Mouse (Mus musculus): ENCODE data around the gene Dcp1b.

Dcp1b gene

GRCm38 (mm10) chr6:119235441-119235840 is 60.4 kb downstream of the Dcp1b start:
- DNase-seq, result no peak

- DNase-seq, result no peak
Observed at GRCm38 (mm10) chr6:119236241-119236640, 61.2 kb downstream of the Dcp1b start, which contains the start of gene Cacna2d4. Gene Cacna2d4, plus strand, starts transcription at chr6:119236526.

GRCm38 (mm10) chr6:119237427-119237989 is 62.5 kb downstream of the Dcp1b start:
- DNase-seq, result peak; percentile 24 to 57

- no peak for DNase-seq
Observed at GRCm38 (mm10) chr6:119239341-119240005, 64.4 kb downstream of the Dcp1b start.

DNA sequence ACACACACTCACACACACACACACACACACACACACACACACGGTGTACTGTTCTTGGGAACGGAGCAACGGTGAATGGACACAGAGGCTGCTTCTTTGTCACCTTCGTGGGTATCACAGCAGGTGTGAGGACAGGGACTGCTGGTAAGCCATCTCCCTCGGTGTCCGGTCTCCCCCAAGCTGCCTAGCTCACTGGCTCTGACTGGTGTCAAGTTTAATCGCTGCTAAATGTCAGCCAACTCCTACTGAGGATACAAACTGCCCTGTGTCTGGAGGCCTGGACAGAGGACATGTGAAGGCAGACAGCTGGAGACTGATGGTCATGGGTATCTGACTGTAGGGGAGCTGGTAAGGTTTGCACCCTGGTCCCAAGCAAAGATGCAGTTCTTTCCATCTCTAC is 65.2 kb downstream of the Dcp1b start:
- DNase-seq, result no peak

DNA sequence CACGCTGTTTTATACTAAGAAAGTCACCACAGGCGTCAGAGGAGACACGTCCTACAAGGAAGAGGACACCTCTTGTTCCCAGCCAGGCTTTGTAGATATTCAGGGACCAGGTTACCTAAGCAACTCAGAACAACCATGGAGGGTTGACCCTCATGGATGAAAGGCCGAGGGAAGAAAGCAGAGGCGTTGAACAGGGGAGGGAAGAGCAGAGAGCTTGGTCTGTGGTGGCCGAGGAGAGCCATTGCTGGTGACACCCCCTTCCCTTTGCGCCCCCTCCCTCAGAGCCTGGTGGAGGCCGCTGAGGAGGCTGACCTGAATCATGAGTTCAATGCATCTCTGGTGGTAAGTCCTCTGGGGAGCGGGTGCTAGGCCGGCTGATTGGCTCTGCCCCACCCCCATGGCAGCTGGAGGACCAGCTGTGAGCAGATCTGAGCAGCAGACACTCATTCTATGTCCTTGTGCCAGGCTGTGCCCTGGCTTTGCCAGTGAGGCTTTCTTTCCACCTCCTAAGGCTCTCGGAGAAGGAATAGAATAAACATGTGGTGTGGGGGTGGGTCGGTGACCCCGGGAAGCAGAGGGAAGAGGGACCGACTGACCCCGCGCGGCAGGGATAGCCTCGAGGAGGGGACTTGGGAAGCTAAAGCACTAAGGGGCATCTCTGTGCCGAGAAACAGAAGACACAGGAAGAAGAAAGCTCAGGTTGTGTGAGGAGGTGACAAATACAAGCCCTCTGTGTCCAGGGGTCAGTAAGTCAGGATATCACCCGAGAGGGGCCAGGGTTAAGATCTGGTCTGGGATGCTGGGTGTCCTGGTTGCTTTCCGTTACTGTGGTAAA is 66.0 kb downstream of the Dcp1b start:
- DNase-seq, result no peak

- no peak for DNase-seq
Observed at GRCm38 (mm10) chr6:119246082-119246481, 71.0 kb downstream of the Dcp1b start.

GRCm38 (mm10) chr6:119248578-119248977 is 73.5 kb downstream of the Dcp1b start:
- DNase-seq, result no peak

DNA sequence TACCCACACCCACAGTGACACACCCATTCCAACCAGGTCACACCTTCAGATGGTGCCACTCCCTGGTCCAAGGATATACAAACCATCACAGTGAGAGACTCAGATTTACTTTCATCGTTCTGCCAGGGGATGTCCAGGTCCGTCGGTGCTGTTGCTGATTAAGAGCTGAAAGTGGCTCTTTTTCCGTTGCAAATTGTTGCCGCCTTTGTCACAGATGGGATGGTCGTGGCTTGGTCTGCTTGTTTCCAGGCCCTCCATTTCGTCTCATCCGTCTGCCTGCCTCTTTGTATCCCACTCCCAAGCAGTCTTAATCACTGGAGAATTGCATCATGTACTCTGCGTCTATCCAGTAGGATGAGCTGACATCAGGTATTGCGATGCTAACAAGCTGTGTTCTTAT is 74.7 kb downstream of the Dcp1b start:
- DNase-seq, result no peak

- DNase-seq, result no peak
Observed at GRCm38 (mm10) chr6:119251704-119252103, 76.7 kb downstream of the Dcp1b start.
